Mouse (Mus musculus): ENCODE measurements at regions not wholly inside any gene's neighbourhood (a gene's known extent, or its start where the extent isn't known, plus 50 kb on each side); places are given as distances from the start of the nearest gene placed in this dataset.
A peak's percentile ranks its signal among the peaks of the same experiment; 100 is the strongest.

DNA sequence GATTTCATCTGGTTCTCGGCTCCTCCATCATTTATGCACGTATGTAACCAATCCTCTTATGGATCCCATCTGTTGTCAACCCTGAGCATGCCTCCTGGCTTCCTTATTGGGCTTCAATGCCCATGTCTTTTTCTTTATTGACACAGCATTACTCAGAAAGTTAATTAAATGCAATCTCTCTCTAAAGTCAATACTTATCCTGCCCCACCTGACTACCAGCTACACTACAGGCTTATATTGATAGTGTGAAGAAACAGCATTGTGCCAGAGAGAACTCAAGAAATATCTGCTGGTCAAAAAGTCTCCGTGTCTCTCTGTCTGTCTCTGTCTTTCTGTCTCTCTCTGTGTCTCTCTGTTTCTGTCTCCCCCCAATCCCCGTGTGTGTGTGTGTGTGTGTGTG is 194.7 kb upstream of the Rfx3 start:
- intact Hi-C loops (cut with DNase I): no loop called here
- no peak for DNase-seq (ENCODE audit: low spot score in 2 of 2)

DNA sequence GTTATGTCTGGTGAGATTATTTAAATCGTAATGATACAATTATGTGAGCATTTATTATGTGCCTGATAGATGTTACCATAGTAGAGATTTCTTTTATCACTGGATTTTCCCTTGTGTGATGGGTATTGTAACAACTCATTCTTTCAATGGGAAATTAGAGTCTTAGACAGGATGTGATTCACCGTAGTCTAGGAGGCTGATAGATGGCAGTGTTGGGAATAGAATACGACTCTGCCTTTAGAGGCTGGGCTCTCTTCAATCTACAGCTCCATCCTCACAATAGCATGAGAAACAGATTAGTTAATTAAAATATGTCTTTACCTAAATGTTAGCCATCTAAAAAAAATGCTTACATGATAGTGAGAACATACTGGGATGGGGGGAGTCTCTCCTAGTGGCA is 192.8 kb upstream of the Rfx3 start:
- intact Hi-C loops (cut with DNase I): no loop called here
- no peak for DNase-seq (ENCODE audit: low spot score in 2 of 2)

GRCm38 (mm10) chr19:28199385-28199784 is 188.4 kb upstream of the Rfx3 start:
- DNase-seq (ENCODE audit: low spot score in 2 of 2): no peak
- intact Hi-C loops (cut with DNase I): no loop called here

DNA sequence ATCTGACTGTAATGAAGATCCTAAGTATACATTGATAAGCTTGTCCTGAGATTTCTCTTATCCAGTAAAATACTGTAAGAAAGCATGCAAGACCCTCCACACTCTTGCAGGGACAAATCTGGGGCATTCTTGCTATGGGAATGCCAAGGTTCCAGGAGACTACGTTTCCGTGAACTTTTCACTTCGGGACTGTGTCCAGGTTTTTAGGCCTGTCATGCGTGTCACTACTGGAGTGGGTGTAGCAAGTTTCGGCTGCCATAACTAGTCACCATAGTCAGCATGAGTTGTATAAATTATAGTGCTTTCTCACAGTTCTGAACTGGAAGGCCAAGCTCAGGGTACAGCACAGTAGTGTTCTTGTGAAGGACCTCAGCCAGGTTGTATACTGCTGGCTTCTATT is 185.9 kb upstream of the Rfx3 start:
- DNase-seq (ENCODE audit: low spot score in 2 of 2): no peak
- intact Hi-C loops (cut with DNase I): no loop called here

DNA sequence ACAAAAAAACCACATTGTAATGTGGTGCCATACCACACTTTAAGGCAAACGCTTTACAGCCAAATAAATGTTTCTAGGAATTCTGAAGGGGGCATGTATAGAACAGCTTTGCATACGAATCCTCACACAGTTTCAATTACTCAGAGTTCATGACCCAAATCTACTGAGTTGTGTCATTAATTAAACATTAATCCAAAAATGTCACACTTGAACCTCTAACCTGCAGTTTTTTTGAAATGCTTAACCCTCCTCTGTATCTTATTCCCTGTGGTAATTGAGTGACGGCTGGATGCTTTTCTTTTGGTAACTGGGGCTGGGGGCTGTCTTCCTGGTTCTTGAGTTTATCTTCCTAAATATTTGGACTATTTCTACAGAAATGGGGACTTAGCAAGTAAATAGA is 181.3 kb upstream of the Rfx3 start:
- intact Hi-C loops (cut with DNase I): no loop called here
- DNase-seq (ENCODE audit: low spot score in 2 of 2): no peak

- DNase-seq (ENCODE audit: low spot score in 2 of 2): no peak
- intact Hi-C loops (cut with DNase I): no loop called here
These were observed 180.6 kb upstream of the Rfx3 start for GRCm38 (mm10) chr19:28191428-28192116.

- DNase-seq (ENCODE audit: low spot score in 2 of 2): no peak
These were observed 179.3 kb upstream of the Rfx3 start for GRCm38 (mm10) chr19:28190250-28190649.

GRCm38 (mm10) chr19:28188363-28188762 is 177.4 kb upstream of the Rfx3 start:
- intact Hi-C loops (cut with DNase I): no loop called here
- DNase-seq (ENCODE audit: low spot score in 2 of 2): no peak

More at GRCm38 (mm10) chr19:28190250-28190649, 179.3 kb upstream of the Rfx3 start:
- intact Hi-C loops (cut with DNase I): no loop called here

- intact Hi-C loops (cut with DNase I): no loop called here
- DNase-seq (ENCODE audit: low spot score in 2 of 2): no peak
These were observed 171.6 kb upstream of the Rfx3 start for GRCm38 (mm10) chr19:28182411-28183182.

- no peak for DNase-seq (ENCODE audit: low spot score in 2 of 2)
- intact Hi-C loops (cut with DNase I): no loop called here
These were observed 170.2 kb upstream of the Rfx3 start for GRCm38 (mm10) chr19:28181171-28181570.

GRCm38 (mm10) chr19:28178114-28178513 is 167.1 kb upstream of the Rfx3 start:
- intact Hi-C loops (cut with DNase I): no loop called here
- no peak for DNase-seq (ENCODE audit: low spot score in 2 of 2)

DNA sequence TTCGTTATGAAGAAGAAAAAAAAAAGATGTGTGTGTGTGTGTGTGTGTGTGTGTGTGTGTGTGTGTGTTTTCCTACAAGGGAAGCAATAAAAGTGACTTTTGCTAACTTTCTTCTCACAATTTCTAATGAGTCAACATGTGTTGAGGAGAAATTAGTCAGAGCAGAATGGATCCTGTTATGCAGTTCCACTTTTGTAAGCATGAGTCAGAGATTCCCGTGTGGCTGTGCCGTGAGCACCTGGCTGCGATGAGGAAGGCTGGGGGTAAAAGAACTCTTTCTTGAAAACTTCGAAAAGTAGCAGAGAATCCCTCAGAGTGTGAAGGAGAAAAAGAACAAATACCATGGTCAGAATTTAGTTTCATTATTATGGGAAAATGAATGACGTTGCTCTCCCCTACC is 165.9 kb upstream of the Rfx3 start:
- peak in 1 of 2 experiments; percentile 28 for DNase-seq (ENCODE audit: low spot score in 2 of 2)
- intact Hi-C loops (cut with DNase I): no loop called here

- no peak for DNase-seq (ENCODE audit: low spot score in 2 of 2)
- intact Hi-C loops (cut with DNase I): no loop called here
These were observed 161.0 kb upstream of the Rfx3 start for GRCm38 (mm10) chr19:28171836-28172534.

- intact Hi-C loops (cut with DNase I): loop anchor here (10.0 kb wide), 4 partner anchors 457 to 723 kb away; no protein-coding TSS in a partner anchor
These were observed 156.6 kb upstream of the Rfx3 start for GRCm38 (mm10) chr19:28167451-28168165.

DNA sequence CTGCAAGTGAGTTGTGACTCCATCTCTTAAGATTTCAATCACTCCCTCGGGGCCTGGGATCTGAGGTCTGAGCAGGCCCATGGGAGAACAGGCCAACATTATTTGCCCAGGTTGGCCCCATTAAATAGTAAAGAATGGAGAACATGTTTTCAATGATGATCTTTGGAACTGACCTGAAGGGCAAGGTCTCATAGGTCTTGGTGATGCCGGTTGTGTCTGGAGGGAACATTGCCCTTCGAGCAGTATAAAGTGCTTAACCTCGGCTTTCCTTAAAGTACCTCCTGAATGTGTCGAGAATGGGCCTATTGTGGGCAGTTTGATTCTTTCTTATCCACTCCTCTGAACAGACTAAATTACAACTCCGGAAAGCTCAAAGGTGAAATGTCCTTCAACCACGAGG is 155.7 kb upstream of the Rfx3 start:
- intact Hi-C loops (cut with DNase I): loop anchor here (10.0 kb wide), 4 partner anchors 458 to 722 kb away; no protein-coding TSS in a partner anchor
- DNase-seq (ENCODE audit: low spot score in 2 of 2): no peak

More at GRCm38 (mm10) chr19:28167451-28168165, 156.6 kb upstream of the Rfx3 start:
- DNase-seq (ENCODE audit: low spot score in 2 of 2): no peak

DNA sequence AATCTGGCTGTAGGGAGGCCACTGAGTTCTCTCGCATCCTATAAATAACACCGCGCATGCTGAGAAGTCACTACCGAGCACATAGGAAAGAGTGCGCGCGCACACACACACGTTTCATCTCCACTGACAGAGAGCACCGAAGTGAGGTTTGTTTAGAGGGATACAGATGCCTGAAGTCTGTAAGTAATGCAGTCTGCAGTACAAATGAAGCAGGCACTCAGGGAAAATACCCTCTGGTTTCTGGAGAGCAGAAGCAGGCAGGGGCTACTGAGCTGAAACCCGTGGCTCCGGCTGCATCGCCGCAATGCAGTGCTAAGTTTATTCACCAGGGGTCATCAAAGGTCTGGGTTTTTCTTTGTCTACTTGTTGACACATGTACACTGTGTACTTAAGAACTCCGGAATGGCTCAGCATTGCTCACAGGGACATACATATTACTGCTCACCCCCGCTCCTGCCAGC is 155.0 kb upstream of the Rfx3 start:
- intact Hi-C loops (cut with DNase I): loop anchor here (10.0 kb wide), 4 partner anchors 459 to 721 kb away; no protein-coding TSS in a partner anchor
- DNase-seq (ENCODE audit: low spot score in 2 of 2): peak; percentile 74 to 82

- DNase-seq (ENCODE audit: low spot score in 2 of 2): no peak
- intact Hi-C loops (cut with DNase I): loop anchor here (10.0 kb wide), 4 partner anchors 462 to 718 kb away; no protein-coding TSS in a partner anchor
These were observed 152.2 kb upstream of the Rfx3 start for GRCm38 (mm10) chr19:28163195-28163594.

DNA sequence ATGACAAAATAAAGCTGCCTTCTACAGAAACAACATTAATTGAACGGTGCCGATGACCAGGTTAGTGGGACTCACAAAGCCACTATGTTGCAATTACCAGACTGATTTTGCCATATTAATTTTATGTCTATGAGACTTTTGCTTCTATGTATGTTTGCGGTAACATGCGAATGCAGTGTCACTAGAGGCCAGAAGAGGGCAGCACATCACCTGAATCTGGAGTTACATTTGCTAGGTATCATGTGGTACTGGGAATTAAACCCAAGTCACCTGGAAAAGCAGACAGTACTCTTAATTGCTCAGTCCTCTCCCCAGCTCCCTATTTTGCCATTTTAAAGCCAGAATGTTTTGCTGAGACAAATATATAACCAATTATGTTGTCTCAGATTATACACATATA is 149.6 kb upstream of the Rfx3 start:
- DNase-seq (ENCODE audit: low spot score in 2 of 2): no peak
- intact Hi-C loops (cut with DNase I): loop anchor here (10.0 kb wide), 4 partner anchors 464 to 716 kb away; no protein-coding TSS in a partner anchor

GRCm38 (mm10) chr19:28157196-28157595 is 146.2 kb upstream of the Rfx3 start:
- DNase-seq (ENCODE audit: low spot score in 2 of 2): peak; percentile 32 to 45
- intact Hi-C loops (cut with DNase I): no loop called here

Data from left cerebral cortex, postnatal 25 days (tissue).